Mouse (Mus musculus) G1E-ER4 (cell line): ENCODE data around the gene Atg4d. TPM values are rescaled to one million over a fixed set of nuclear protein-coding genes. Genes with fewer than 3 reads are reported as not detected.
A peak's percentile ranks its signal among the peaks of the same experiment; 100 is the strongest.

Experiments used
- GATA1 ChIP-seq: IDR thresholded peaks from one replicate; pipeline ENCODE4 v1.8.0; 2012; ENCODE audit warnings: low read length, inconsistent platforms
- polyA plus RNA-seq: library from polyadenylated mRNA; stranded (reverse); fragments of >175 nt; gene quantifications from 2 replicates; pipeline ENCODE4 v1.2.3, GENCODE M21; 2012

The Atg4d gene
- polyA plus RNA-seq = 25.8 and 27.7 TPM in 2 replicates

- TF ChIP-seq GATA1 = no peak
These were observed at the start of gene Atg4d for GRCm38 (mm10) chr9:21265000-21265561. TSS of gene Atg4d (plus strand) at chr9:21265293.

DNA sequence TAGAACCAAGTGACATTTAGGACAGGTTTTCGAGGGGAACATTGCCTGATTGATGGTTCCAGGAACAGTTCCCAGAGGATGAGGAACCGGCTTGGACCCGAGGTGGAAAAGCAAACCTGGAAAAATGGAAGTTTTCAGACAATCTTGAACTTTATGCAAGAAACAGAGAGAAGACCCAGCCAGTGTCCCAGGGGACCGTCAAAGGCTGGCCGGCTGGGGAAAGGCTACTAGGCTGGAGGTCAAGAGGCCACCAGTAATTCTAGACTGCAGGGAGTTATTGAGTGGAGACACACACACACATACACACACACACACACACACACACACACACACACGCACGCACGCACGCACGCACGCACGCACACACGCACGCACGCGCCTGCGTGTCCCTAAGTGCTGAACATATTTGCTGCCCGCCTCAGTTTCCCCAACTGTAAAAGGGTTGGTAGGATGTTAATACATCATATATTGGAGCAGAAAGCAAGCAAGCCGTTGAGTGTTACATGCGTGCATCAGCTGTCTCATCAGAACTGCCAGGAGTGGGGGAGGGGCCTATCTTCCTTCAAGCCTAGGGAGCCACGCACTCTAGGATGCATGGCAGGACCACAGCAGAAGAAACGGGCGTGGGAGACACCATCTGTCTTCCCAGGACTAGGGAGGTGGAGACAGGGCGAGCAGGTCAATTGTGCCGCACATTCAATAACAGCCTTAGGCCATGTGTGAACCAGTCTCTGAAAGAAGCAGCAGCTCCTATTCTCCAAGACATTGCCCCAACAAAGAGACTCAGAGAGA, 48.8 kb upstream of the Atg4d start:
- no peak for TF ChIP-seq GATA1

DNA sequence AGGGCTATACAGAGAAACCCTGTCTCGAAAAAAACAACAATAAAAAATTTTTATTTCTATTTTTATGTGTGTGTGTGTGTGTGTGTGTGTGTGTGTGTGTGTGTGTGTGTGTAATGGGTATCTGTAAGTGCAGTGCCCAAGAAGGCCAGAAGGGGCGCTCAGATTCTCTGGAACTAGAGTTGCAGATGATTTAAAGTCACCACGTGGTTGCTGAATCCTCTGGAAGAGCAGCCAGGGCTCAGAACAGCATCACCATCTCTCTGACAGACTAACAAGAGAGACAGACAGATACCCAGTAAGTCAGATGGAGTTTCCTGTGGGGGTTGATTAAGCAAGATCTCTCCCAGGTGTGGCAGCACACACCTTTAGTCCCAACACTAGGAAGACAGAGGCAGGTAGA, 45.3 kb upstream of the Atg4d start:
- no peak for TF ChIP-seq GATA1

DNA sequence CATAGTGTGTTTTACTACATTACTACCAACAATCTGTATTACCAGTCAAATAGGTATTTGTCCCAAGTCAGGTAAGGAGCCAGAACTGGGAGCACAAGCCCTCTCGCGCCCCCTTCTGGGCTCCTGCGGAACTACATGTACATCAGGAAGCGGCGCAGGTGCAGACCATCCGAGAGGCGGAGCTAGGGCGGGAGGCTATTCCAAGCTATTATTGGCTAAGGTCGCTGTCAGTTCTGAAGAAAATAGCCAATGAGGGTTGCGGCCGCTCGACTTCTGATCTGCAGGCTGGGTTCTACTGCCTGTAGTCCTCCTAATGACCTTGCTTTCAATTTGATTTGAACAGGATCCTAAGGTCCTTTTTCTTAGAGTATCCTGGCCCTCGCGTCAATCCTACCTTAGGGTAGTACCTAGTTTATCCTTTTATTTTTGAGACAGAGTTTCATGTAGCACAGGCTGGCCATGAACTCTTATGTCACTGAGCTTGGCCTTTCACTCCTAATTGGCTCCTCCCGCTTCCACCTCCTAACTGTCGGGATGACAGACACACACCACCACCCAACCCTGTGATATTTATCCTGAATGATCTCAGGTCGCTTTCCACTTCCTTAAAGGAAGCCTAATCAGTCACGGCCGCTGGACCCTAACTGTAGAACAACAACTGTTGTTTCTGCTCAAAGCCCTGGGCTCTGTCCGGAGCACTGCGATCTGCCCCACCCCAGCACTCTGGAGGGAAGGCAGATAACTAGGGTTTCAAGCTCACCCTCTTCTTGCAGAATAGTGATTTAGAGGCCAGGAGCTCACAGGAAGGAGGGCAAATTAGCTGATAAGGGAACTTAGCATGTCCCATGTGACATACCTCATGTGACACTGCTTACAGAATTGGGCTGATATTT, 44.4 kb upstream of the Atg4d start:
- peak; percentile 49 for TF ChIP-seq GATA1

- no peak for TF ChIP-seq GATA1
These were observed 43.6 kb upstream of the Atg4d start for GRCm38 (mm10) chr9:21221383-21221929.

GRCm38 (mm10) chr9:21223906-21224305, 41.2 kb upstream of the Atg4d start:
- no peak for TF ChIP-seq GATA1

- no peak for TF ChIP-seq GATA1
These were observed 40.3 kb upstream of the Atg4d start for GRCm38 (mm10) chr9:21224576-21225414.

- no peak for TF ChIP-seq GATA1
These were observed 39.7 kb upstream of the Atg4d start for GRCm38 (mm10) chr9:21225415-21225758.

DNA sequence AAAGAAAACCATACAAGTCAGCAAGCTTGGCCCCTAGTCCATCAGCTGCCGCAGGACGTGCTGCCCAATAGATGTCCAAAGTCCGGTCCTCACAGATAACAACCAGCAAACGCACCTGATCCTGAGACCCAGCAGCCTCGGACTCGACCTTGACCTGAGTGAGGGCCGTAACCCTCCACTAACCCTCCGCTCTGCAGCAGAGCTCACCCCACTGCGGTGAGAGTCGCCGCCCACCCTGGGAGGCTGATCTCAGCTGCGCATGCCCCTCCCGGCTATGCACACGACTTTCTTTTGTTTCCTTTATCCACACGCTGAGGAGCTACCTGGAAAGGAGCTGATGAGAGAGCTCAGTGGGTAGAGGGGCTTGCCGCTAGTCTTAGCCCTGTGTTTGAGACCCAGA, 37.8 kb upstream of the Atg4d start:
- TF ChIP-seq GATA1 = no peak

GRCm38 (mm10) chr9:21231551-21231950, 33.5 kb upstream of the Atg4d start:
- TF ChIP-seq GATA1 = no peak

GRCm38 (mm10) chr9:21232867-21233266, 32.2 kb upstream of the Atg4d start:
- no peak for TF ChIP-seq GATA1

DNA sequence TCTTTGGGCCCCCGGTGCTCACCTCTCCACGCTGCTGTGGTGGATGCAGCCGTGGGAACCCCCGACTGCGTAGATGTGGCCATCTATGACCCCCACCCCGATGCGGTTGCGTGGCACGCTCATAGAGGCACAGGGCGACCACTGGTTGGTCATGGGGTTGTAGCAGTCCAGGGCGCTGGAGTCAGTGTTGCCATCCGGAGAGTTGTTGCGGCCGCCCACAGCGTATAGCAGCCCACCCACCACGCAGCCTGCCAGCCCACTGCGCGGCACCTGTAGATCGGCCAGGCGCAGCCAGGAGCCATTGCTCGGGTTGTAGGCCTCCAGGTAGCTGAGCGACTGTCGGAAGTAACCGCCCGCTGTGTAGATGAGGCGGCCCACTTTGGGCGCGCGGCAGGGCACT, 31.7 kb upstream of the Atg4d start:
- TF ChIP-seq GATA1 = no peak

- TF ChIP-seq GATA1 = no peak
These were observed 31.3 kb upstream of the Atg4d start for GRCm38 (mm10) chr9:21233805-21234204.

- no peak for TF ChIP-seq GATA1
These were observed 29.8 kb upstream of the Atg4d start for GRCm38 (mm10) chr9:21235341-21235740.

- no peak for TF ChIP-seq GATA1
These were observed 28.1 kb upstream of the Atg4d start for GRCm38 (mm10) chr9:21236991-21237367.
